Mouse (Mus musculus) ovary, adult 2 months (tissue): ENCODE data around the gene Psme2b. TPM values are rescaled to one million over a fixed set of nuclear protein-coding genes. Genes with fewer than 3 reads are reported as not detected.

Experiments used
- polyA plus RNA-seq: library from polyadenylated mRNA; depleted of rRNA; stranded (reverse); fragments of >200 nt; gene quantifications from 2 replicates; pipeline ENCODE4 v1.2.3, GENCODE M21; 2012; rRNA removed

Psme2b gene
- 1.7 and 3.1 TPM in 2 replicates for polyA plus RNA-seq

DNA sequence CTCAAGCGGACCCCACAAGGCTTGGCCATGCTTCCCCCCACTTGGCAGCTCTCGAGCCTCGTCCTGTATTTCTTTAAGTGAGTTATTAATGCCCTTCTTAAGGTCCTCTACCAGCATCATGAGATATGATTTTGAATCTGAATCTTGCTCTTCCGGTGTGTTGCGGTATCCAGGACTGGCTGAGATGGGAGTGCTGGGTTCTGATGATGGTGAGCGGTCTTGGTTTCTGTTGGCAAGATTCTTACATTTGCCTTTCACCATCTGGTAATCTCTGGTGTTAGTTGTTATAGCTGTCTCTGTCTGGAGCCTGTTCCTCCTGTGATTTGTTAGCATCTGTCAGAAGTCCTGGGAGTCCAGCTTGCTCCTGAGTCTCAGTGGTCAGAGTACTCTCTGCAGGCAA, at the start of gene Psme2b:
Psme2b (minus strand) TSS at position 101 of the 400 bp plus-strand sequence.

DNA sequence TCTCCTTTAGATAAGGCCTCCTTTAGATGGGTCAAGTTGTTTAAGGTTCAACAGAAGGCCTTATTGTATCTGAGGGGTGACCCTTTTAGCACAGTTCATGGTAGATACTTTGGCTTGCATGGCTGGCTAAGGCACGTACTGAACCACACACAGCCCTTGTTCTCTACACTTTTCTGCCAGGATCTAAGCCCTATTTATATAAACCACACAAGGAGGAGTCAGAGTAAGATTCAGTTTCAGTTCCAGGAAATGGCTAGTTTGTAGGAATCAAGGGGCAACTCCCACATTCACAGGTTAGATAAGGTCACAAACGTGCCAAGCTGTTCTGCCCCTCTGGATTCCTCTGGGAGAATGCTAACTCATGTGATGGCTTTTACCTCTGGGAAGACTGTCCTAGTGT, 48.0 kb upstream of the Psme2b start, which contains the start of gene Tgtp1:
Tgtp1 (minus strand) TSS at position 155 of the 400 bp plus-strand sequence.

DNA sequence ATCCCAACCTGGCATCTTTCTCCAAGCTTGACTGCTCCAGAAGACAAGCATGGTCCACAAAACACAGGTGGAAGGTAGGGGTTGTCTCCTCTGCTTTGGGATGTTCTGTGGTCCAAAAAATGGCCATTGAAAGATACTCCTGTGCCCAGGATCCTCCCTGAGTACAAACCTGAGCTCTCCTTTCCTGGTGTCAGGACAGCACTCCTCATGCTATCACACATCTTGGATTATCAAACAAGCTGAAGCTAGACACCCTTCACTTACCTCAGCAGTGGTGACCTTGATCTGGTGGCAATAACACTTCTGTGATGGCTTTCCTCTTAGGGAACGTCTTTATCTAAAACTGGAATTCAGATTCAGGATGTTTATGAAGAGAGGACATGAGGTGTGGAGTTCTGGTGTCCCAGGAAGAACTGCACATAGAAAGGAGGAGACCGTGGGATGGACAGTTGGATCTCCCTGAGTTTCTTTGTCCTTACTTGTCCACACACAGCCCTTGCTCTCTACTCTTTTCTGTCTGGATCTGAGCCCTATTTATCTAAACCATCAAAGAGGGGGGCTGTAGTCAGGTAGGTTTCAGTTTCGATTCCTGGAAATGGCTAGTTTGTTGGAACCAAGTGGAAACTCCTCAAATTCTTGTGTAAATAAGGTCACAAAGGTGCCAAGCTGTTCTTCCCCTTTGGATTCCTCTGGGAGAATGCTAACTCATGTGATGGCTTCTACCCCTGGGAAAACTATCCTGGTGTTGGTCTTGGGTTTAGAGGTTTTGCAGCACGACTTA, 45.9 kb upstream of the Psme2b start, which contains the start of gene Gm12185:
Gm12185 (minus strand) TSS at position 487 of the 781 bp plus-strand sequence.

DNA sequence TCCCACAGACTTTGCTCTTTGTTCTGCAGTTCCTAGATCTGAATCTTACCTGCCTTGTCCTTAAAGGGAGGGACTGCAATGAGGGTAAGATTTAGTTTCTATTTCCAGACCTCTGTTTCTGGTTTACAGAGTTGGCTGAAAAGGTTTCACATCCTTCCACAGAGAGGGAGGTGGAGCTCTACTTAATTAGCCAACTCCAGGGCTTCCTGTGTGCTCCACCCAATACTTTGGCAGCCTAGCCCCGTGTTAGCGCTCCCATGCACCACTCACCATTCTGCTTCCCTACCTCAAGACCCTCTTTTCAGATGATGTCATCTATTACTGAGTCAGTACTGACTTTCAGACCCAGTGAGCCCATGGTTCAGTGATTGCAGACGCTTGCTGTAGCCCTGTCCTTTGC, 33.3 kb upstream of the Psme2b start, which contains the start of gene 9930111J21Rik1:
9930111J21Rik1 (minus strand) TSS at position 148 of the 400 bp plus-strand sequence.

DNA sequence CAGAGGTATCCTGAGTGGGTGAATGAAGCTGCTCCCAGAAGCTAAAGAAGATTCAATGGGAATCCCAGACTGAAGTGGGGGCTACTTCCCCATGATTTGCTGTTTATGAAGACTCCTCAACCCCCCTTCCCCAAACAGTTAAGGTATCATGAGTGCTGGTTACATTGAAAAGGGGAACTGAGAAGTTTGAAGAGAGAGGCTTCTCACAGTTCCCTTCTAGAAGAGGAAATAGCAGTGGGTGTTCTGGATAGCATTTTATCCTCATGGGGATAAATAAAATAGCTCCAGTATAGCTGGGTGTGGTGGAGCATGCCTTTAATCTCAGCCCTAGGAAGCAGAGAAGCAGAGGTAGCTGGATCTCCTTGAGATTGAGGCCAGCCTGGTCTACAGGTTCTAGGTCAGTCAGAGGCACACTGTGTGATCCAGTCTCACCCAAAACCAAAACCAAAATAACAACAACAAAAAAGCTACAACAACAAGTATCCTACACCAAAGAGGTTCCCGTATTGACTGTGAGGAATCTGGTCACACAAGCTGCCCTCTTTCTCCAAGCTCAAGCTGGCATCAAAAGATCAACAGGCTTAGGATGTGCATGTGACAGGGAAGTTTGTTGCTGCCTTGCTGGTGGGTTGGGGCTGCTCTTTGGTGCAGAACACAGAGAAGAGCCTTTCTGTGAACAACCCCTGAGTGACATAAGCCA, 32.4 kb upstream of the Psme2b start, which contains the start of gene Olfr56:
Olfr56 (plus strand) TSS at position 650 of the 700 bp plus-strand sequence.

DNA sequence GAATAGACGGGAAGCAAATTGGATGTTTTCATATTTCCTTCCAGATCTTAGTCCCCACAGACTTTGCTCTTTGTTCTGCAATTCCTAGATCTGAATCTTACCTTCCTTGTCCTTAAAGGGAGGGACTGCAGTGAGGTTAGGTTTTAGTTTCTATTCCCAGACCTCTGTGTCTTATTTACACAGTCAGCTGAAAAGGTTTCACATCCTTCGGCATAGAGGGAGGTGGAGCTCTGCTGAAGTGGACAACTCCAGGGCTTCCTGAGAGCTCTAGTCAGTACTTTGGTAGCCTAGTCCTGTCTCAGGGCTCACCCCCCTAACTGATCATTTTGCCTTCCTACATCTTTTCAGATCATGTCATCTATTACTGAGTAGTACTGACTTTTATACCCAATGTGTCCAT, 44.0 kb downstream of the Psme2b start, which contains the start of gene Gm5431:
Gm5431 (minus strand) TSS at position 194 of the 400 bp plus-strand sequence.

Other genes starting within 250 kb of the Psme2b start
- 3,049 and 4,867 TPM in 2 replicates for gene Rack1, start 145.9 kb downstream of the Psme2b start, polyA plus RNA-seq
- 33.9 and 35.4 TPM in 2 replicates for gene Trim41, start 128.8 kb downstream of the Psme2b start, polyA plus RNA-seq
- 22.2 and 25.4 TPM in 2 replicates for gene Trim7, start 120.0 kb downstream of the Psme2b start, polyA plus RNA-seq
- 16.3 and 26.6 TPM in 2 replicates for gene Gm12184, start 119.5 kb downstream of the Psme2b start, polyA plus RNA-seq
- 7.1 and 9.1 TPM in 2 replicates for gene Irgm1, start 74.5 kb downstream of the Psme2b start, polyA plus RNA-seq
- 0.15 and 0.18 TPM in 2 replicates for gene Gm5431, start 44.0 kb downstream of the Psme2b start, polyA plus RNA-seq
- gene Olfr56, start 32.7 kb upstream of the Psme2b start, polyA plus RNA-seq = 0.07 and 0.11 TPM in 2 replicates
- 1.0 and 1.5 TPM in 2 replicates for gene 9930111J21Rik1, start 33.2 kb upstream of the Psme2b start, polyA plus RNA-seq
- gene Gm12185, start 46.0 kb upstream of the Psme2b start, polyA plus RNA-seq = 0.03 and 0.05 TPM in 2 replicates
- 0.43 and 0.56 TPM in 2 replicates for gene Tgtp1, start 48.0 kb upstream of the Psme2b start, polyA plus RNA-seq
- gene 9930111J21Rik2, start 105.1 kb upstream of the Psme2b start, polyA plus RNA-seq = 0.54 and 1.0 TPM in 2 replicates
- 2.0 TPM in 2 replicates for gene Tgtp2, start 118.0 kb upstream of the Psme2b start, polyA plus RNA-seq
- gene Ifi47, start 130.4 kb upstream of the Psme2b start, polyA plus RNA-seq = 2.3 and 4.1 TPM in 2 replicates
- gene Olfr1396, start 168.7 kb upstream of the Psme2b start, polyA plus RNA-seq = 0.52 TPM in 1 of 2 replicates, not detected in the other
- gene Olfr1395, start 196.1 kb upstream of the Psme2b start, polyA plus RNA-seq = not detected in 2 replicates
- gene Olfr1394, start 208.2 kb upstream of the Psme2b start, polyA plus RNA-seq = not detected in 2 replicates
- 7.7 and 9.6 TPM in 2 replicates for gene Btnl9, start 241.0 kb upstream of the Psme2b start, polyA plus RNA-seq